Mouse (Mus musculus) layer of hippocampus, adult 11-12 months (tissue): Measurements from ENCODE around the gene Ppox.
A peak's percentile ranks its signal among the peaks of the same experiment; 100 is the strongest.

Experiments
- DNase-seq: peaks from one replicate; pipeline ENCODE4 v3.0.0; 2022; ENCODE audit warnings: low spot score

Ppox gene

DNA sequence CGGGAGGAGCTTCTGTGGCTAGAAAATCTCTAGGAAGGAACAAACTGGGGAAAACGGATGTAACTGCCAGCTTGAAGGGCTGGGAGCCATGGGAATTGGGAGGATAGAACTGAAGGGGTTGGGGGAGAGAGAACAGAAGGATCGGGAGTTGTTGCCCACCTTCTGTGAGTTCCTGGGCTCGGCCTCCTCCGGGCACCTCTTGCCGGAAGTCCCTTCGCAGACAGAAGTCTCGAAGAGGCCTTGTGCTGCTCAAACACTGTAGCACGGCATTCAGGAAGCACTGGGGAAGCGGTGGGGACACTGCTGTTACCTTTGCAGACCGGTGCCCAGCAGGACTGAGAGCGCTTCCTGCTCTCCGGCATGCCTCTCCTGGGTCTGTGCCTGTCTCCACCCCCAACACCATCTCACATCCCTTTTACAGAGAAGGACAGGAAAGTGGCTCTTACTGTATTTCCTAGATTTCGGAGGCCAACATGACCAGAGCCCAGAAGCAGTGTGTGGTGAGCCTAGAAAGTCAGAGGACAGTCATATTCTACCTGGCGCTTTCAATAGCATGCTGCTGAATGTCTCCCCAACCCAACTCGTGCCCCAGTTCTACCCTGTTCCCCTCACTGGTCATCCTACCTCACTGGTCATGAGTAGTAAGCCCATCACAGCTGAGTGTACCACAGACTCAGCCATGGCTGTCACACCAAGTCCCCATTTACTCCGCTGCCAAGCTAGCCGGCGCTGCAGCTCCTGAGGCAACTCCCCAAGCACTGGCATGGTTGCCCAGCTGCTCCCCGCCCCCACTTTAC, 4.3 kb upstream of the Ppox start:
- peak; percentile 13 for DNase-seq

DNA sequence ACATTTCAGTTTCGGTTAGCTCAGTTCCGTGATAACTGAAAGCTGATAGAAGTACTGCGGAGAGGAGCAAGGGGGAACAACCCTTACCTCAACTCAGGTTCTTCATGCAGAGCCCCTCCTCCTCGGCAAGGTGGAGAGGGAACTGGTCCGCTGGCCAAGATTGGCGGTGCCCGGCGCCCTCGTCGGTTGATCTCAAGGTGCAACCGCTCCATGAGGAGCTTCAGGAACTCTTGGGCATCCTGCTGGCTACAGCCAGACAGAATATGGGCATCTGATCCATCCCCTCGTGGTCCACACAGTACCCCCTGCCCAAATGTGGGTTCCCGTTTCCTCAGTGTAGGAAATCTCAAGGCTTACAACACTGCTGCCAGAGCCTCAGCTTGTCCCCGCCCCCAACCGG, 3.5 kb upstream of the Ppox start:
- peak; percentile 22 for DNase-seq

DNA sequence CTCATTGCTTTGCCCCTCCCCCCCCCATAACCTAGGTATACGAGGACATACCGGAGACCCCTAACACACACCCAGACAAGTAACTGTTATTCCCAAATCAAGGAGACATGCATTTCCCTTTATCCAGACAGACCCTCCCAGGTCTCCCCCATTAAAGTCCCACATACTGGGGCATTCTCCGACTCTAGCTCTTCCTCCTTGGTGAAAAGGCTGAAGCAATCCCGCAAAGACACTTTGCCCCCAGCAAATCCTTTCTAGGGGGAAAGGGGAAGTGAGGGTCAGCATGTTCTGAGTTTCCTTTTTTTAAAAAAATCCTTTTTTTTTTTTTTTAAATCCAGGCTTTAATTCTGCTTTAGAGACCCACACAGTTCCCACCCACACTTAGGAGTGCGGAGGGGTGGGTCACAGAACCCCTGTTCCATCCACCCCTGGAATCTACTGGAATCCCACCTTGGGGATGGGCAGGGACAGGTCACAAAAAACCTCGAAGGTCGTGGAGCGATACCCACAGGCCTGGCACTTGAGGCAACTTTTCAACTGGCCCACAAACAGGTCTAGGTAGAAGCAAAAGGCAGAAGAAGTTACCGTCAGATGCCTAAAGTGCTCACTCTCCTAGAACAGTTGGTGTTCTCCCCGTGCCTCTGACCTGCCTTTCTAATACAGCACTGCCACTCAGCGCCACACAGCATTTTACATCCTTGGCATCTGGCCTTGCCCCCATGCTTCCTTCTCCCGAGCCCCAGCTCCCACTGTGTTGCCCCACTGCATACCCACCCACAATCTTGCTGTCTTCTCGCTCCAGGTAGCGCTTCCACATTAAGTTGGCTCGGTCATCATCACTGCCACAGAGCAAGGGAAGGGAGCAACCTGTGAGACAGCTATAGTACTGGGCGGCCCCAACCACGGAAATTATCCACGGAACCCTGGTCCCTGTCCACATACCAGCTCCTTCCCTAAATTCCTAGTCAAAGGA, 2.5 kb upstream of the Ppox start:
- DNase-seq = peak; percentile 12

DNA sequence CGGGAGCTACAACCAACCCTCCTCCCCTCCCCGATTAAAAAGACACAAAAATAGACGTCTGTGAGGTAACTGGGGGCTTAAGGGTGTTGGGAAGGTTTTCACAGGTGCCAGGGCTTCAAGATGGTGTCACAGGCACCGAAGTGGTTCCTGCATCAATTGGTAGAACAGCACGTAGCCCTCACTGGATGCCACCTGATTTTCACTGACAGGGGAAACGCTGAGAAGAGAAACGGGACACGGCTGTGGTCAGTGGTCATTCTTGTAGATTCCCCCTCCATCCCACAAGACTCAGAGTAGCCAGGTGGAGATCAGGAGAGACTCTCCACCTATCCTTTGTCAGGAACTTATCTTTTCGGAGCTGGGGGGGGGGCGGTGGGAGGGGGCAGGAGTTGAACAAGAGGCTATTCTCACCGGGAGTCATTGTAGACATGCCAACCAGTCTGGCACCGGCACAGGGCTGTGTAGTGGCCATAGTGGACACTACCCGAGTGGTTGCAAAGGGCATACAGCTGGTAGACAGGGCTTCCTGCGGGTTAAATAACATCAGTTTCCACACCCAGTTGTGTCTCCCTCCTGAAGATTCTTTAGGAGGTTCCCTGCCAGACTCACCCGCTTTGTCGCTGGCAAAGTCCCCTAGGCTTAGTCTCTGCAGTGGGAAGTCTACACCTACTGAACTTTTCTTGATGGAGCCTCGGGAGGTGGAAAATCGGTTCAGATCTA, 1.3 kb upstream of the Ppox start:
- peak; percentile 14 for DNase-seq

DNA sequence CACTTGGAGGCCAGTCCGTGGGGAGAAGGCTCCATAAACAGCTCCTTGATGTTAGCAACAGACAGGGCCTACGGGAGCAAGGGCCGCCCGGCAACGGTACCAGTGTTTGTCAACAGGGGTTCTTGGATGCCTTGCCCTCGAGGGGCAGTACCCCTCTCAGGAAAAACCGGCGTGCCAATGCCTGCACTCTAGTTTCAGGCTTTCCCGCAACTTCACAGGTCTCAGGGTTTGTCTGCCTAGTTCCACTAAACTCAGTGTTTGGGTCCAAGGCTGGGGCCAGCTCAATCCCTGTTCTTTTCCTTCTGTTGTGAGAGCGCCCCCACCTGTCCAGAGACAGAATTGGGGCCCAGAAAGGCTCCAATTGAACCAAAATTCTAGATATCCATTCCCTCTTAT, 540 bp upstream of the Ppox start:
- peak; percentile 86 for DNase-seq

DNA sequence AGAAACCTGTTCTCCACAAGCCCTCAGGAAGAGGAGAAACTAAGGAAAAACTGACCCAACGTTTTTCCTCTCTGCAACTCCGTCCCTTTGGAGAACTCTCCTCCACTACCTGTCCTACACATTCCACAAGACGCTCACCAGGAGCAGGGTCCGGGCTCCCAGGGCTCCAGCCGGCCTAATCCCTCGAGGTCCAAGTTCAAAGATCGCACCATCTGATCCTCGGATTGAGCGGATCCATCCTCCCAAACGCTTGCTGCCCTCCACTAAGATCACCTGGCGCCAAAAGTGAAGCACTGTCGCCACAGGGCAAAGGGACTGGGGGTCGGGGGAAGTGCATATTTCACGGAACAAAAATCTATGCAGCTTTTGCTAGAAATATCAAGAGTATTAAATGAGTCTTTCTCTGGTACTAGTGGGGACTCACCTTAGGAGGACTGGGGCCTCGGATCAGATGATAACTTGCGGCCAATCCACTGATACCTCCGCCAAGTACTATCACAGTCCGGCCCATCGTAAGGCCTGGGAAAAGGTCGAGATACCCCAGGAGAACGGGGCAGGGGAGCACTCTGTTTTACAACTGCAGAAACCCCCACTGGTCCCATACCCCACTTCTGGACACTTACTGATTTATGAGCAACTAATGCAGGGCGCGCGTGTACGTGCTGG, 603 bp downstream of the Ppox start:
- no peak for DNase-seq

DNA sequence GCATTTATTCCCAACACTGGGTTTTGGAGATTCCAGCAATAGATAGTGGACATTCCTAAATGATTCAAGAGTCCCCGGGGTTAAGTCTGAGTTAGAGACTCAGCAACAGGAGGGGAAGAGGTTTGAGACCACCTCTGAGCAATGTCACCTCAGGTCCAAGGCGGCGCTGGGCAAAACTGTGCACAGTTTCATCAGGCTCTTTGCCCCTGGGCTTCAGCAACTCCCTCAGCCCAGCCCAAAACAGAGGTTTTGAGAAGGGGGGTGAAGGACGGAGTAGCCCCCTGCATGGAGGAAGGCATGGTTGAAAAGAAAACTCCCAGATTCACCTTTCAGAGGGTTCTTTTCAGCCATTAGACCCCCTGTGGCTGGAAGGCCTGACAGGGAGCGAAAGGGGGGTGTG, 1.3 kb downstream of the Ppox start:
- DNase-seq = no peak

DNA sequence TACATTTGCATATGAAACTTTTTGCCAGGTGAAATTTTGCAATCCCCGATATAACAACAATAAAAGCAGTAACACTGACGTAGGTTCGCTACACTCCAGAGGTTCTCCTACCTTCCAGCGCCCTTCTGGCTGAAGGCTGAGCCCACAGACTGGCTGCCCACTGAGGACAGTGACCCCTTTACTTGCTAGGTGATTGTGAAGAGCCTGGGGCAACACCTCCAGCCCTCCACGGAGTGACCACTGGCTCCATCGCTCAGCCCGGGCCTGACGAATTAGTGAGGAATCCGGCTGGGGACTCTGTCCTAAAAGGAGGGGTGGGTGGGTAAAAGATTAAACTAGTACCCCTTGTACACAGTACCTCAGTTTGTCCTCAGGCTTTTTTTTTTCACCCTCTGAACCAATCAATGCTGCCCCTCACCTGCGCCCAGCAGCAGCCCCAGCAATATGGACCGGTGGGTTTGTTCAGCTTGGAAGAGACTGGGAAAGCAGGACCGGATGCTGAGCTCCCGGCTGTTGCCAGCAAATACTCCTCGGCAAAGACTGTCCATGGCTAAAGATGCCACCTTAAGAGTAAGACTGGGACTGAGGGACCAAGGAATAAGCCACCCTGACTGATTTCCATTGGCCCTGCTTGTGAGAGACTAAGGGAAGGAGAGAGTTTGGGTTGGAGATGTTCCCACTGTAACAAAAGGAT, 1.8 kb downstream of the Ppox start:
- DNase-seq = no peak

DNA sequence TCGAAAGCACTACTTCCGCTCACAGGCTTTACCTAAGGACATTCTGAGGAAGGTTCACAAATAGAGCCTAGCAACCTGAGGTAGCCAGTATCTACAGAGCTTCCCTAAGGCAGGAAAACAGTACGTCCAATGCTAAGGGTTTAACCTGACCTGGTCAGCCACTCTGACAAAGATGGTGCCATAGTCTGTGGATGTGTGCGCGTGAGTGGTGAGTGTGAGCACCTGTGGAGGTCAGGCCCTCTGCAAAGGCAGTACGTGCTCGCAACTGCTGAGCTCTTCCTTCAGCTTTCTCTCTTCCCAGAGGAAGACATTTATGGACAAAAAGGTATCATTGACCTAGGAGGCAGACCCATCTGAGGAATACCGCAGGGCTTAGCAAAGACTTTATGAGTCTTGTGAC, 2.5 kb downstream of the Ppox start:
- DNase-seq = no peak

DNA sequence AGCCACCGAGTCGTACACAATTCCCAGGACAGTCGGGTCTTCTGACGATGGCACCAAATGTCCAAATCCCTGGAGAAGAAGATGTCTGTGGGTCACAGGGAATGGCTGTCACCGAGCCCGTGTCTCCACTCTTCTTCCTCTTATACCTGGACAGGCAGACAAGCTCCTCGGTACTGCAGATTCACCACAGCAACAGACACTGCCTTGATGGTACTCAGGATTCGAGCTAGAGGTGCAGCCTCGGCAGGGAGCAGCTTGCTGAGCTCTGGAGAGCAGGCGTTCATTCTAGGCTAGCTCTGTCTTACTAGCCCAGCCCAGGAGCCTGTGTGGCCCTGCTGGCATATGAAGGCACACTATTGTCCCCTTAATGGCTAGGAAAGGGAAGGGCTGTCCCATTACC, 3.2 kb downstream of the Ppox start:
- DNase-seq = no peak

DNA sequence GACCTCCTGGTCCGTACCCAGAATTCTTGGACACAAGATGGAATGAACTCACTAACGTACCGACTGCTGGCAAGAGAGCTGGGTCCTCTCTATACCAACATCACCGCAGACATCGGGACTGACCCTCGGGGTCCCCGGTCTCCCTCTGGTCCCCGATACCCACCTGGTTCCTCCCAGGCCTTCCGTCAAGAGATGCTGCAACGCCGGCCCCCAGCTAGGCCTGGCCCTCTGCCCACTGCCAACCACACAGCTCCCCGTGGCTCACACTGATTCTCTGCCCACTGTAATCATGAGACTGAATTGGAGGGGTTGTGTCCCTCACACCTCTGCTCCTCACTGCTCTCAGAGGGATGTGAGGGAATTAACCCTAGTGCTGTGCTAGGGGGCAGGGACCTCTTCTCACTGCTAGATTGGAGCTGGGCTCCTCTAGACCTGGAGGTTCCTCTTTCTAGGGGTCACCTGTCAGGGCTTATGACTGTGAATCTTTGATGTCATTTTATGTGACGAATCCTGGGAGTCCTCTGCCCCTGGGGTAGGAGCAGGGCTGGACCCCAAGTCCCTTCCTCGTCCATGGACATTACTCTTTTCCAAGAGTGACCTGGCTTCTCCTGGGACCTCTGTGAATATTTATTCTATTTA, 4.8 kb downstream of the Ppox start:
- DNase-seq = no peak

DNA sequence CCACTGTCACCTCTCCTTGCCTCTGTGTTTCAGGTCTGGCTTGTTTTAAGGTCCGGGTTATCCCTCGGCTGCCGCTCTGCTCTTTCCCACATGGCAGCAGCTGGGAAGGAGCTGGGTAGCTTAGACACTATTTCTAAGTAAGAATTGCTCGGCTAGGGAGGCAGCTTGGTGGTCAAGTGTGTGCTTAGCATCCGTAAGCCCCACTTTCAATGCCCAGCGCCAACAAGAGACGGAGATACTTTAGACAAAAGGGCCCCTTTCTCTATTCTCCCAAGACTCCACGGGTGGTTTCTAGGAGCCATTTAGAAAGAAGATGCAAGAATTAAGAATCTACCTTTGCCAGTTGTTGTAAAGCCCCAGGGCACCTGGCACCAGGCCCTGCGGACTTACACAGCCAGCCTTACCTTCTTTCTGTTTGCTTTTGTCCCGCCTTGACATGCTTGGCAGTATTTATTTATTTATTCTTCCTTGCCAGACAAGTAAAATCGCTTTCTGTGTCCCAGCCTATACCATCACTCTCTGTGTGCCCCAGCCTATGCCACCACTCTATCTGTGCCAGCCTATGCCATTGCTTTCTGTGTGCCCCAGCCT, 5.7 kb downstream of the Ppox start:
- no peak for DNase-seq

DNA sequence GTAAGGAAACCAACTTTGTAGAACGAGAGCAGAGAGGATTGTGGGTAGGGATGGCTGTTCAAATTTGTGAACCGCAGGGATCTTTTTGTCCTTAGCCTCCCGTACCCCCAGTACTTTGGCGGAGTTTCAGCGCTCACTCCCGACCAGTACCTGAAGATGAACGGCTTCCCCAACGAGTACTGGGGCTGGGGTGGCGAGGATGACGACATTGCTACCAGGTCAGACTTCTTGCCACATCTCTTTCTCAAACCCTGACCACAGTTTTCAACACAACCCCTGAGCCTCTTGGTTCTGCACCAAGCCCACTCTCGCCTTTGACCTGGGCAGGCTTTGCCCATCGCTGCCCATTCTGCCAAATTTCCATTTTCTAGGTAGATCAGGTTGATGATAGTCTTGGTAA, 6.8 kb downstream of the Ppox start:
- no peak for DNase-seq

DNA sequence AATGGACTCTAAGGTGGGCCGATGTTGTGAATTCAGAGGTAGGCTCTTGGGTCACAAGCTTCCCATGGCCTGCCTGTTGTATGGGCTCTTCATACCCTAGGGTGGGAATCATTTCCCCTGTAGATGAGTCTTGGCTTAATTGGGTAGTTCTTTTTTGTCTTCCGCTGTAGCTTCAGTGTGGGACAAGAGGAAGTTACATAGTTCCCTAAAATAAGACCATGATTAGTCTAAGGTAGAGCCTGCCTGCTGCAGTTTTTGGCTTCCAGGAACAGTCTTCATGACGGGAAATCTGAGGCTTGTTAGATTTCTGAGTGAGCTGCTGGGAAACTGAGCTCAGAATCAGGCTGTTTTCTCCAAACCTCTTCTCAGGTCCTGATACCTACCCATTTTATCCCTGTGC, 8.9 kb downstream of the Ppox start:
- no peak for DNase-seq

DNA sequence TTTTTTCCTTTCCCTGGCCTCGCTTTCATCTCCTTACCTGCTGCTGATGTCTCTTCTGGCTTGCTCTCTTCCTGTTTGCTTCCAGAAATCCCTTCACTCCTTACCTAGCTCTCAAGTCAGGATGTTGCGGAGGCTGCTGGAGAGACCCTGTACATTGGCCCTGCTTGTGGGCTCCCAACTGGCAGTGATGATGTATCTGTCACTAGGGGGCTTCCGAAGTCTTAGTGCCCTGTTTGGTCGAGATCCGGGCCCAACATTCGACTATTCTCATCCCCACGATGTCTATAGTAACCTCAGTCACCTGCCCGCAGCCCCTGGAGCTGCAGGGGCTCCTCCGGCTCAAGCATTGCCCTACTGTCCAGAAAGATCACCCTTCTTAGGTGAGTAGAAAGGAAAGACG, 9.4 kb downstream of the Ppox start:
- no peak for DNase-seq

DNA sequence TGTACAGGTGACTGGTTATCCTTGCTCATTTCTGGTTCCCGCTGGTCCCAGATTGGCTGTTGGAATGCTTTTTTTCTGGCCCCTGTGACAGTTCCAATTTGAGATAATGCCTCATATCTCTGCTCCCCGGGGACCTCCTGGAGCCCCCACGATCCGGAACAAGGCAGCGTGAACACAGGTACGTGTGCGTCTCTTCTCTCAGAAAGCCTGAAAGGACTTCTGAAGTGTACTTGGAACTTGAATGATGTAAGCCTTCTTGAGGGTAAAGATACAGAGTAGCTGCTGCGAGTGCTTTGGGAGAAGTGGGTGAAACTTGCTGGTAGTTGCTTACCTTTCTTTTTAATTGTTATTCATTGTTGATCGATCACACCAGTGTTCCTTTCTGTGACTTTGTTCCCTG, 9.8 kb downstream of the Ppox start:
- DNase-seq = no peak

DNA sequence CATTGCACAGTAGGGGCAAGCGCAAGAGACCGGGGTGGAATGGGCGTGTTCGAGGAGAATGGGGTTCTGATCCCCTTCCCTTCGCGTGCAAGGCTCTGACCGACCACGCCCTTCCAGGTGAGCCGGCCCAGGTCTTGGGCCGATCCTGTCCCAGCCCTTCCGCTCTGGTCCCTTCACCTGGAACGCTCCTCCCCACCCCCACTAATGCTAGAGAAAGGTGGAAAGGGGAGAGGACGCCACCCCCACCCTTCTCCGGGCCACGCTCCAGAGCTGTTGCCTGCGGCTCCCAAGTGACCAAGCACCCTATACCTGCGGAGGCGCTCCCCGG, 10.4 kb downstream of the Ppox start:
- no peak for DNase-seq

DNA sequence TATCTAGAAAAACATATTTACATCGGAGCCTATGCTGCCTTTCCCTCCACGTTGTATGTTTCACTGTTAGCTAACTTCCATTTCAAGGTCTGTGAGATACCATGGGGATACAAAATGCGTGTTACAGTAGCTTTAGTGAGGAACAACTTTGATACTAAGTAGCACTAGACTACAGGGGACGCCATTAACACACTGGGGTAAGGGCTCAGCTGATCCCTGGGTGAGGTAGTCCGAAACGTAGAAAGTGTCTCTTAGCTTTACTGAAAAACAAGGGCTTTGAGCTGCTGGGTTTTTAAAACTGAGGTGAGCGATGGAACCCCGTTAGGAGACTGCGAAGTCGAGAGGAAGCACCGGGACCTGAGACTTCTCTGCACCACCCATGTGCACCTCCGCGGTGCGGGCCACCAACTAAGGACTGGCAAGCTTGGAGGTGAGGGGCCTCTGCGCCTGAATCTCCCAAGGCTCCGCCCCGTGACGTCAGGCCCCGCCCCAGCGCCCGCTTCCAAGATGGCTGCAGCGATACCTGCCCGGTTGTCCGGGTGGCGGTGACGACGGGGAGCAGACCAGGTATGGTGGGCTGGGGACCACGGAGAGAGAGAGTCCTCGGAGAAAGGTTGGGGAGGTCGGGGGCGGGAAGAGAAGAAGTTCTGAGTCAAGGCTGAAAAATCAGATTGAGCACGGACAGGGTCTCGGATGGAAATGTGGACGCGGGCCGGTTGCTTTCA, 11.0 kb downstream of the Ppox start, which contains the start of gene B4galt3:
Gene B4galt3, plus strand, starts transcription at position 481 of the 725 bp plus-strand sequence.
- DNase-seq = peak; percentile 96

DNA sequence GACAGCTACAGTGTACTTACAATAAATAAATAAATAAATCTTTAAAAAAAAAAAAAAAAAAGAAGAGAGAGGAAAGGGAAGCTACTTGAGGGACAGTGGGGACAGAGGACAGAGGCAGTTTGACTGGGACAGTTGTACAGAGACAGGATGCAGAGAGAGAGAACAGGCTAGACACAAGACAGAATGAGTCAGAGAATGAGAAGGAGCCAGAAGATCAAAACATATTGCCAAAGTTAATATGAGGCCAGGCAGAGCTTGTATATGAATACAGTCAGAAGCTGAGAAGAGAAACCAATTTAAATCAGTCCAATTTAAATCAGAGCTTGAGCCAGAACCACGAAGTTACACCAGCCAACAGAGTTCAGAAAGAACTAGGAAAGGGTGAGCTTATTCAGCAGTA, 12.6 kb downstream of the Ppox start:
- no peak for DNase-seq
